23 mouse cellular contexts compared by ENCODE assay signal in genomic region chr3:45431691-45432090, GRCm38 (mm10). TPM values are rescaled to one million over a fixed set of nuclear protein-coding genes. Genes with fewer than 3 reads are reported as not detected.
A peak's percentile ranks its signal among the peaks of the same experiment; 100 is the strongest.
DNase-seq lines count a peak whose midpoint lies in the region; ATAC-seq and TF ChIP-seq lines count a peak whose summit lies in the region.
"Had no signal": no experiment of that assay in that cellular context is flagged by ENCODE, and none has a peak within 500 bp of the region (broad histone marks: within the 10 kb centered on the region; RNA-seq: fewer than 3 reads in every experiment).

No protein-coding gene starts in this region.

- no peaks in the 10 kb centered on the region; the same call in 1 of the 2 replicates for H3K4me1 ChIP-seq in hindbrain, embryonic 13.5 days (replicated peaks)
- no peaks in the 10 kb centered on the region for H3K4me1 ChIP-seq in hindbrain, embryonic 12.5 days
- no peaks in the 10 kb centered on the region for H3K4me1 ChIP-seq in midbrain, postnatal 0 days (ENCODE audit: insufficient read depth, low read length)
- H3K4me1 ChIP-seq in midbrain, embryonic 15.5 days = peaks cover 5% of the 10 kb centered on the region; the same call in 1 of the 2 replicates
- 0 out of 2 replicates have a peak, but pooled peaks cover 2% of the 10 kb centered on the region for H3K4me1 ChIP-seq in forebrain, embryonic 14.5 days (ENCODE audit: control insufficient read depth, insufficient read depth, low read length)
- H3K4me1 ChIP-seq: heart, embryonic 13.5 days; limb, embryonic 12.5 days had no signal

- ATAC-seq in hindbrain, embryonic 13.5 days (ENCODE audit: low FRiP score) = peak; percentile 57; the same call in 1 of the 2 replicates
- ATAC-seq in hindbrain, embryonic 12.5 days (ENCODE audit: low FRiP score) = no peak
- no peak for ATAC-seq in midbrain, postnatal 0 days (ENCODE audit: low FRiP score)
- ATAC-seq in midbrain, embryonic 15.5 days (replicated peaks) = no peak
- ATAC-seq in forebrain, embryonic 14.5 days = peak; percentile 93
- ATAC-seq: liver, postnatal 0 days; Patski had no signal

- H3K9ac ChIP-seq in hindbrain, embryonic 13.5 days = no peak overlapping the region
- no peak overlapping the region for H3K9ac ChIP-seq in hindbrain, embryonic 12.5 days
- no peak overlapping the region for H3K9ac ChIP-seq in midbrain, postnatal 0 days (replicated peaks; ENCODE audit: low read length, poor library complexity, severe bottlenecking)
- no peak overlapping the region for H3K9ac ChIP-seq in midbrain, embryonic 15.5 days
- no peak overlapping the region for H3K9ac ChIP-seq in forebrain, embryonic 14.5 days (ENCODE audit: low read length)
- H3K9ac ChIP-seq: heart, embryonic 13.5 days; limb, embryonic 12.5 days; liver, postnatal 0 days had no signal

- TF ChIP-seq CTCF in midbrain, postnatal 0 days (IDR thresholded peaks at IDR 0.05) = no peak

- no peak overlapping the region for H3K27ac ChIP-seq in hindbrain, embryonic 13.5 days
- H3K27ac ChIP-seq in hindbrain, embryonic 12.5 days = no peak overlapping the region
- H3K27ac ChIP-seq in midbrain, postnatal 0 days (ENCODE audit: low read depth, low read length) = no peak overlapping the region
- no peak overlapping the region for H3K27ac ChIP-seq in midbrain, embryonic 15.5 days
- H3K27ac ChIP-seq in forebrain, embryonic 14.5 days (ENCODE audit: low read depth, low read length) = no peak overlapping the region
- H3K27ac ChIP-seq: heart, adult 2 months; heart, embryonic 13.5 days; limb, embryonic 12.5 days had no signal

- peak; percentile 46 for DNase-seq in midbrain, postnatal 0 days (ENCODE audit: low spot score)
- DNase-seq in forebrain, embryonic 14.5 days (ENCODE audit: low spot score) = peak; percentile 84
- peak; percentile 4 for DNase-seq in retina, embryonic 14.5 days (ENCODE audit: low spot score)
- no peak for DNase-seq in left cerebral cortex, postnatal 25 days (ENCODE audit: low spot score in 2 of 2)
- DNase-seq in kidney, adult 18-20 months = no peak
- DNase-seq: B cell, adult 2 months; gastrocnemius, postnatal 36 days; heart, adult 2 months; heart, postnatal 14 days; kidney, adult 11 months; liver, postnatal 0 days; lung, postnatal 14 days; spleen, adult 18-20 months had no signal

- H3K36me3 ChIP-seq in hindbrain, embryonic 13.5 days = no peaks in the 10 kb centered on the region
- no peaks in the 10 kb centered on the region for H3K36me3 ChIP-seq in hindbrain, embryonic 12.5 days
- H3K36me3 ChIP-seq in midbrain, postnatal 0 days (ENCODE audit: insufficient read depth, low read length) = no peaks in the 10 kb centered on the region
- H3K36me3 ChIP-seq in midbrain, embryonic 15.5 days (replicated peaks) = no peaks in the 10 kb centered on the region
- no peaks in the 10 kb centered on the region for H3K36me3 ChIP-seq in forebrain, embryonic 14.5 days (ENCODE audit: control insufficient read depth, insufficient read depth, low read length)
- H3K36me3 ChIP-seq: G1E; heart, embryonic 13.5 days; limb, embryonic 12.5 days had no signal

- 48% methylated on average over 1 of the region's 1 CpGs for WGBS in hindbrain, embryonic 13.5 days
- 55% methylated on average over 1 of the region's 1 CpGs for WGBS in hindbrain, embryonic 12.5 days
- 50% methylated on average over 1 of the region's 1 CpGs for WGBS in midbrain, postnatal 0 days
- 58% methylated on average over 1 of the region's 1 CpGs for WGBS in midbrain, embryonic 15.5 days
- 25% methylated on average over 1 of the region's 1 CpGs for WGBS in forebrain, embryonic 14.5 days

- no peak overlapping the region for H3K4me2 ChIP-seq in hindbrain, embryonic 13.5 days
- H3K4me2 ChIP-seq in hindbrain, embryonic 12.5 days (replicated peaks) = no peak overlapping the region
- H3K4me2 ChIP-seq in midbrain, postnatal 0 days (ENCODE audit: low read depth, low read length, poor library complexity, severe bottlenecking) = no peak overlapping the region
- no peak overlapping the region for H3K4me2 ChIP-seq in midbrain, embryonic 15.5 days
- no peak overlapping the region for H3K4me2 ChIP-seq in forebrain, embryonic 14.5 days (ENCODE audit: low read length)
- H3K4me2 ChIP-seq: liver, embryonic 11.5 days had no signal

- H3K27me3 ChIP-seq in hindbrain, embryonic 13.5 days = no peaks in the 10 kb centered on the region
- H3K27me3 ChIP-seq in hindbrain, embryonic 12.5 days = no peaks in the 10 kb centered on the region
- H3K27me3 ChIP-seq in midbrain, postnatal 0 days (ENCODE audit: insufficient read depth, low read length) = no peaks in the 10 kb centered on the region
- no peaks in the 10 kb centered on the region for H3K27me3 ChIP-seq in midbrain, embryonic 15.5 days (replicated peaks)
- H3K27me3 ChIP-seq in forebrain, embryonic 14.5 days (replicated peaks; ENCODE audit: control insufficient read depth, insufficient read depth, low read length) = no peaks in the 10 kb centered on the region
- H3K27me3 ChIP-seq: CH12.LX; heart, embryonic 13.5 days; limb, embryonic 12.5 days had no signal

- no peak overlapping the region for H3K4me3 ChIP-seq in hindbrain, embryonic 13.5 days
- H3K4me3 ChIP-seq in hindbrain, embryonic 12.5 days = no peak overlapping the region
- H3K4me3 ChIP-seq in midbrain, postnatal 0 days (ENCODE audit: low read depth, low read length) = no peak overlapping the region
- H3K4me3 ChIP-seq in midbrain, embryonic 15.5 days = no peak overlapping the region
- H3K4me3 ChIP-seq in forebrain, embryonic 14.5 days (ENCODE audit: low read depth, low read length) = no peak overlapping the region
- H3K4me3 ChIP-seq: heart, adult 2 months; heart, embryonic 13.5 days had no signal

- H3K9me3 ChIP-seq in hindbrain, embryonic 13.5 days = no peaks in the 10 kb centered on the region
- no peaks in the 10 kb centered on the region for H3K9me3 ChIP-seq in hindbrain, embryonic 12.5 days (replicated peaks)
- no peaks in the 10 kb centered on the region for H3K9me3 ChIP-seq in midbrain, postnatal 0 days (ENCODE audit: low read length)
- no peaks in the 10 kb centered on the region for H3K9me3 ChIP-seq in midbrain, embryonic 15.5 days
- no peaks in the 10 kb centered on the region for H3K9me3 ChIP-seq in forebrain, embryonic 14.5 days (replicated peaks; ENCODE audit: control insufficient read depth, low read length)
- H3K9me3 ChIP-seq: G1E; heart, embryonic 13.5 days; limb, embryonic 12.5 days had no signal

- intact Hi-C loops in left cerebral cortex, postnatal 25 days (cut with DNase I) = no loop called here

RNA-seq across cellular contexts. Expression of gene Pcdh10, which starts 53.5 kb away (rescaled TPM):
- 14.2 and 16.1 TPM in 2 replicates for polyA plus RNA-seq in hindbrain, embryonic 13.5 days (2015; fragmentation: Nextera tagmentation; extraction: Ambion mirVana)
- 9.3 and 11.1 TPM in 2 replicates for polyA plus RNA-seq in hindbrain, embryonic 12.5 days (2016; fragmentation: Nextera tagmentation; extraction: Ambion mirVana)
- total RNA-seq in midbrain, postnatal 0 days (2014; rRNA removed) = 169 and 181 TPM in 2 replicates
- 23.5 and 26.7 TPM in 2 replicates for polyA plus RNA-seq in midbrain, postnatal 0 days (2015; fragmentation: Nextera tagmentation; extraction: Ambion mirVana)
- polyA plus RNA-seq in midbrain, embryonic 15.5 days (2015; fragmentation: Nextera tagmentation; extraction: Ambion mirVana) = 23.5 and 24.4 TPM in 2 replicates
- polyA plus RNA-seq in forebrain, embryonic 14.5 days (2014; fragmentation: Nextera tagmentation; extraction: Ambion mirVana) = 12.7 and 16.1 TPM in 2 replicates
- total RNA-seq in left cerebral cortex, postnatal 25 days (2021) = 100 to 1,000 TPM; 174 to 201 TPM
- total RNA-seq: CH12.LX; megakaryocyte, adult 5-6 weeks had no signal
- polyA plus RNA-seq: G1E; liver, postnatal 0 days had no signal

Comparison
In these comparisons a context has a peak if more than half of its experiments do, and no peak if none do; other contexts are left out.
1. ATAC-seq: peak in hindbrain, embryonic 13.5 days (single experiment) and forebrain, embryonic 14.5 days (single experiment); none in hindbrain, embryonic 12.5 days (single experiment), midbrain, postnatal 0 days (single experiment) and midbrain, embryonic 15.5 days (single experiment).
2. DNase-seq: peak in midbrain, postnatal 0 days (single experiment), forebrain, embryonic 14.5 days (single experiment) and retina, embryonic 14.5 days (single experiment); none in left cerebral cortex, postnatal 25 days (0 of 2) and kidney, adult 18-20 months (single experiment).